ENCODE assay signal across 14 mouse cellular contexts in the genomic region with DNA sequence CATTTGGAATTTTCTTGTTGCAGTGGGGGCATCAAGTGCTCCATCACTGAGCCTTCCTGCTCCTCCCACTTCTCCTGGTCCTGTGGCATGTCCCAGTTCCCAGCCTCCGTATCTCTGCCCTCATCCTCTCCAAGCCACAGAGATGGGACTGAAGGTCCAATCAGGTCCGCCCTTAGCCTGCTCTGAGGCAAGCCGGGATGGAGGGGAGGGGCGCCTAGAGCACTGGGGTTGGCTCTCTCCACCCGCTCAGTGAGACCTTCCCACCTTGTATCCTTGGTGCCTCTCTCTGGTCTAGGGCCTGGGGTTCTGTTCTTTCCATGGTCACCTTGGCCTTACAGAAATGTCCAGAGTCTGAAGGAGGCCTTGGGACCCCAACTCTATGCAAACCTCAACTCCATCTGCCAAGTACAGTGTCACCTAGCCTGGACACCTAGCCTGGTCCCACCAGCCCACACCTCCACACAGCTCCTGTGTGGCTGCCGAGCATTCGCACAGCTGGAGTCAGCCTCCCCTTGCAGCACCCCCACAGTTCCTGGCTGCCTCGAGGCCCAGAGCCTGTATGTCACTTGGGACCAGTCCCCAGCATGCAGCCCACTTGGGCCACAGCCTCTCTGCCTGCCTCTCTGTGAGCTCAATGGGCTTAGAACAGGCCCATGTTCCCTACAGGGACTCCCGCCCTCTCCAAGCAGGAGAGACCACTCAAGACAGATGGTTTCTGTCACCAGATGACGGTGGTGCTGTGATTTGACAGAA. TPM values are rescaled to one million over a fixed set of nuclear protein-coding genes. Genes with fewer than 3 reads are reported as not detected.
DNase-seq lines count a peak whose midpoint lies in the region; ATAC-seq lines count a peak whose summit lies in the region.
"Had no signal": no experiment of that assay in that cellular context is flagged by ENCODE, and none has a peak within 500 bp of the region (broad histone marks: within the 10 kb centered on the region; RNA-seq: fewer than 3 reads in every experiment).

No protein-coding gene starts in this region.

- ATAC-seq in kidney, embryonic 15.5 days (replicated peaks; ENCODE audit: low FRiP score), result no peak
- ATAC-seq in cerebellum, adult (ENCODE audit: insufficient number of reproducible peaks, low FRiP score, low TSS enrichment), result no peak

- H3K4me3 ChIP-seq in kidney, embryonic 15.5 days (replicated peaks), result no peak overlapping the region
- H3K4me3 ChIP-seq: embryonic facial prominence, embryonic 12.5 days; limb, embryonic 13.5 days; myocyte had no signal

- H3K9ac ChIP-seq in kidney, embryonic 15.5 days, result no peak overlapping the region
- H3K9ac ChIP-seq: embryonic facial prominence, embryonic 12.5 days; limb, embryonic 13.5 days had no signal

- H3K27me3 ChIP-seq in kidney, embryonic 15.5 days, result no peaks in the 10 kb centered on the region
- H3K27me3 ChIP-seq: embryonic facial prominence, embryonic 12.5 days; limb, embryonic 13.5 days had no signal

- H3K36me3 ChIP-seq in kidney, embryonic 15.5 days, result no peaks in the 10 kb centered on the region
- H3K36me3 ChIP-seq: embryonic facial prominence, embryonic 12.5 days; limb, embryonic 13.5 days had no signal

- no peaks in the 10 kb centered on the region for H3K9me3 ChIP-seq in kidney, embryonic 15.5 days (replicated peaks)
- H3K9me3 ChIP-seq: embryonic facial prominence, embryonic 12.5 days; limb, embryonic 13.5 days had no signal

- WGBS in kidney, embryonic 15.5 days, result 61% methylated on average over 10 of the region's 10 CpGs

- H3K27ac ChIP-seq in kidney, embryonic 15.5 days, result no peak overlapping the region
- H3K27ac ChIP-seq: embryonic facial prominence, embryonic 12.5 days; limb, embryonic 13.5 days had no signal

- no peaks in the 10 kb centered on the region for H3K4me1 ChIP-seq in kidney, embryonic 15.5 days
- H3K4me1 ChIP-seq: embryonic facial prominence, embryonic 12.5 days; limb, embryonic 13.5 days had no signal

- DNase-seq in adrenal gland, adult (ENCODE audit: inconsistent age in 2 of 2, low spot score in 1 of 2), result peak; percentile 4 to 19
- DNase-seq in adrenal gland, postnatal 36 days, result no peak
- DNase-seq in kidney, adult 9 months, result peak; percentile 0
- DNase-seq in right cerebral cortex, postnatal 25 days, result peak; percentile 2
- DNase-seq in right cerebral cortex, adult 2 months (ENCODE audit: low spot score in 2 of 2), result no peak
- peak; percentile 3 for DNase-seq in testis, postnatal 14 days (ENCODE audit: low spot score)
- DNase-seq: cerebellum, adult 18-20 months; right cerebral cortex, postnatal 14 days had no signal

- H3K4me2 ChIP-seq in kidney, embryonic 15.5 days, result no peak overlapping the region
- H3K4me2 ChIP-seq: embryonic facial prominence, embryonic 12.5 days; limb, embryonic 13.5 days had no signal

RNA-seq across cellular contexts. Expression of a gene that starts 34.5 kb away (rescaled TPM):
- total RNA-seq in adrenal gland, postnatal 36 days (2021), result 10 to 100 TPM; 24.7 to 31.7 TPM
- polyA plus RNA-seq in kidney, embryonic 15.5 days (2015; fragmentation: Nextera tagmentation; extraction: Ambion mirVana), result 18.7 and 21.1 TPM in 2 replicates
- total RNA-seq: megakaryocyte progenitor cell, adult 5-6 weeks had no signal

Comparison
In these comparisons a context has a peak if more than half of its experiments do, and no peak if none do; other contexts are left out.
1. DNase-seq: peak in adrenal gland, adult (2 of 2), kidney, adult 9 months (single experiment), right cerebral cortex, postnatal 25 days (single experiment) and testis, postnatal 14 days (single experiment); none in adrenal gland, postnatal 36 days (0 of 2) and right cerebral cortex, adult 2 months (0 of 2).